In genomic region chr8:3429966-3430365, GRCm38 (mm10) we compare ENCODE assay signal across 10 mouse cellular contexts. TPM values are rescaled to one million over a fixed set of nuclear protein-coding genes. Genes with fewer than 3 reads are reported as not detected.
DNase-seq lines count a peak whose midpoint lies in the region; ATAC-seq lines count a peak whose summit lies in the region.
"Had no signal": no experiment of that assay in that cellular context is flagged by ENCODE, and none has a peak within 500 bp of the region (broad histone marks: within the 10 kb centered on the region; RNA-seq: fewer than 3 reads in every experiment).

No protein-coding gene starts in this region.

- no peaks in the 10 kb centered on the region for H3K27me3 ChIP-seq in intestine, embryonic 15.5 days (replicated peaks)
- H3K27me3 ChIP-seq in hindbrain, embryonic 14.5 days (ENCODE audit: control insufficient read depth, insufficient read depth, low read length): no peaks in the 10 kb centered on the region
- H3K27me3 ChIP-seq: limb, embryonic 15.5 days had no signal

- 75% methylated on average over 2 of the region's 2 CpGs for WGBS in intestine, embryonic 15.5 days
- WGBS in hindbrain, embryonic 14.5 days: 83% methylated on average over 2 of the region's 2 CpGs

- peak; percentile 92 for DNase-seq in urinary bladder, postnatal 14 days (ENCODE audit: low spot score)
- DNase-seq in urinary bladder, postnatal 10 days (ENCODE audit: low spot score): no peak
- peak; percentile 73 to 83 for DNase-seq in cerebellum, adult 18-20 months
- peak; percentile 75 for DNase-seq in kidney, postnatal 10 days
- DNase-seq in gastrocnemius, adult 8-10 months (ENCODE audit: low spot score in 2 of 2): no peak
- no peak for DNase-seq in layer of hippocampus, adult 9-10 months (ENCODE audit: low spot score)
- DNase-seq in hindbrain, embryonic 14.5 days (ENCODE audit: low spot score): no peak

- peaks cover 15% of the 10 kb centered on the region; the same call in 1 of the 2 replicates for H3K36me3 ChIP-seq in intestine, embryonic 15.5 days
- H3K36me3 ChIP-seq in hindbrain, embryonic 14.5 days (replicated peaks; ENCODE audit: control insufficient read depth, insufficient read depth): peaks cover 69% of the 10 kb centered on the region

- no peak overlapping the region for H3K9ac ChIP-seq in intestine, embryonic 15.5 days
- no peak overlapping the region for H3K9ac ChIP-seq in hindbrain, embryonic 14.5 days
- H3K9ac ChIP-seq: limb, embryonic 15.5 days had no signal

- no peak overlapping the region for H3K4me2 ChIP-seq in intestine, embryonic 15.5 days (replicated peaks)
- no peak overlapping the region for H3K4me2 ChIP-seq in hindbrain, embryonic 14.5 days (replicated peaks)
- H3K4me2 ChIP-seq: limb, embryonic 15.5 days had no signal

- H3K27ac ChIP-seq in intestine, embryonic 15.5 days: no peak overlapping the region
- H3K27ac ChIP-seq in hindbrain, embryonic 14.5 days: no peak overlapping the region
- H3K27ac ChIP-seq: hindbrain, postnatal 0 days; limb, embryonic 15.5 days had no signal

- H3K4me3 ChIP-seq in intestine, embryonic 15.5 days (replicated peaks): no peak overlapping the region
- no peak overlapping the region for H3K4me3 ChIP-seq in hindbrain, embryonic 14.5 days (replicated peaks; ENCODE audit: low read length)
- H3K4me3 ChIP-seq: limb, embryonic 15.5 days had no signal

- no peaks in the 10 kb centered on the region for H3K4me1 ChIP-seq in intestine, embryonic 15.5 days (replicated peaks)
- no peaks in the 10 kb centered on the region for H3K4me1 ChIP-seq in hindbrain, embryonic 14.5 days (replicated peaks; ENCODE audit: control insufficient read depth, insufficient read depth, low read length)
- H3K4me1 ChIP-seq: limb, embryonic 15.5 days had no signal

- ATAC-seq in intestine, embryonic 15.5 days: no peak
- no peak for ATAC-seq in hindbrain, embryonic 14.5 days (ENCODE audit: low FRiP score)
- ATAC-seq: hindbrain, postnatal 0 days had no signal

- H3K9me3 ChIP-seq in intestine, embryonic 15.5 days: no peaks in the 10 kb centered on the region
- no peaks in the 10 kb centered on the region for H3K9me3 ChIP-seq in hindbrain, embryonic 14.5 days (ENCODE audit: control insufficient read depth, low read length)
- H3K9me3 ChIP-seq: limb, embryonic 15.5 days had no signal

RNA-seq across cellular contexts. Expression of gene Arhgef18, which starts 37.2 kb away (rescaled TPM):
- polyA plus RNA-seq in intestine, embryonic 15.5 days (2015; fragmentation: Nextera tagmentation; extraction: Ambion mirVana): 6.6 and 7.0 TPM in 2 replicates
- 10 to 100 TPM in 1 of 4 experiments, 1 to 10 TPM in 3; 7.4 to 11.5 (median 9.2) TPM for total RNA-seq in gastrocnemius, adult 8-10 months (2022)
- polyA plus RNA-seq in hindbrain, embryonic 14.5 days (2014; fragmentation: Nextera tagmentation; extraction: Ambion mirVana): 12.6 TPM in 2 replicates

RNA-seq across cellular contexts. Expression of gene Pex11g, which starts 37.5 kb away (rescaled TPM):
- 8.9 and 15.2 TPM in 2 replicates for polyA plus RNA-seq in intestine, embryonic 15.5 days (2015; fragmentation: Nextera tagmentation; extraction: Ambion mirVana)
- 1 to 10 TPM; 2.0 to 3.2 (median 2.7) TPM for total RNA-seq in gastrocnemius, adult 8-10 months (2022)
- 2.3 and 3.2 TPM in 2 replicates for polyA plus RNA-seq in hindbrain, embryonic 14.5 days (2014; fragmentation: Nextera tagmentation; extraction: Ambion mirVana)

RNA-seq across cellular contexts. Expression of gene Tex45, which starts 40.7 kb away (rescaled TPM):
- polyA plus RNA-seq in intestine, embryonic 15.5 days (2015; fragmentation: Nextera tagmentation; extraction: Ambion mirVana): not detected in 2 replicates
- total RNA-seq in gastrocnemius, adult 8-10 months (2022): not detected
- 0.35 and 0.39 TPM in 2 replicates for polyA plus RNA-seq in hindbrain, embryonic 14.5 days (2014; fragmentation: Nextera tagmentation; extraction: Ambion mirVana)
- polyA plus RNA-seq: limb, embryonic 15.5 days had no signal

Comparison
In these comparisons a context has a peak if more than half of its experiments do, and no peak if none do; other contexts are left out.
1. DNase-seq: peak in urinary bladder, postnatal 14 days (single experiment), cerebellum, adult 18-20 months (2 of 2) and kidney, postnatal 10 days (single experiment); none in urinary bladder, postnatal 10 days (single experiment), gastrocnemius, adult 8-10 months (0 of 2), layer of hippocampus, adult 9-10 months (single experiment) and hindbrain, embryonic 14.5 days (single experiment).